Mouse (Mus musculus) heart, postnatal 0 days (tissue): ENCODE results near the gene Cdc27.

Source experiments
- CTCF ChIP-seq: IDR thresholded peaks from 2 replicates; pipeline ENCODE4 v1.5.1; 2016; ENCODE audit warnings: antibody characterized with exemption, control low read depth, low read depth
- EP300 ChIP-seq: IDR thresholded peaks from 2 replicates; pipeline ENCODE4 v1.6.1; 2016; ENCODE audit warnings: antibody characterized with exemption, low read depth

DNA sequence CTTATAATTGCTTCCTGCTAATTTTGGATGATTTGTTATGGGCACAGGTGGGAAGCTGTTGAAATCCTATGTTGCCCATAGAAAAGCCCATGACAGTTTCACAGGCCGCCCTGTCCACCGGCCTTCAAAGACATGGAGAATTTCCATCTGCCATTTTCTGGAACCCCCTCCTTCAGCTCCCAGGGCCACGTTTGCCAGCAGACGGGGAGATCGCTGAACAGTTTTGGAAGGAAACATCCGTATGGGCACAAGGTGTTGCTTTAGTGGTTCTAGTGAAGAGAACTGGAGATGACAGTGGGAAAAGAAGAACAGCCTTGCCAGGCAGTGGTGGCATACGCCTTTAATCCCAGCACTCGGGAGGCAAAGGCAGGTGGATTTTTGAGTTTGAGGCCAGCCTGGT, 68.4 kb downstream of the Cdc27 start:
- TF ChIP-seq CTCF (no peak), EP300 (no peak)
